Mouse (Mus musculus) lung, embryonic 15.5 days (tissue): ENCODE measurements around the gene Gng3. TPM values are rescaled to one million over a fixed set of nuclear protein-coding genes. Genes with fewer than 3 reads are reported as not detected.
"Not testable (repeated sequence)": the region's sequence is repeated elsewhere in the genome, so short reads cannot be mapped to it uniquely, and the experiment has no call there.

Source experiments
- ATAC-seq: fragments of 200-750 bp; cut with Nextera tagmentation; 2 replicates; pipeline ENCODE4 v1.8.0; 2017; ENCODE audit warnings: moderate number of reproducible peaks, borderline replicate concordance; ENCODE audit not compliant: low FRiP score, low TSS enrichment; ENCODE audit errors: extremely low read depth
- H3K27ac ChIP-seq: fragments of 300-500 bp; sonication (generic); 2 replicates; pipeline ENCODE4 v1.5.1; 2015; ENCODE audit warnings: moderate library complexity, mild to moderate bottlenecking, inconsistent platforms
- H3K27me3 ChIP-seq: fragments of 300-500 bp; sonication (generic); 2 replicates; pipeline ENCODE4 v1.6.1; 2015; ENCODE audit warnings: inconsistent platforms
- H3K36me3 ChIP-seq: fragments of 300-500 bp; sonication (generic); 2 replicates; pipeline ENCODE4 v1.6.1; 2015; ENCODE audit warnings: inconsistent platforms
- H3K4me1 ChIP-seq: fragments of 300-500 bp; sonication (generic); 2 replicates; pipeline ENCODE4 v1.6.1; 2015; ENCODE audit warnings: inconsistent platforms
- H3K4me2 ChIP-seq: fragments of 300-500 bp; sonication (generic); 2 replicates; pipeline ENCODE4 v1.6.1; 2015; ENCODE audit warnings: inconsistent platforms, mild to moderate bottlenecking, moderate library complexity
- H3K4me3 ChIP-seq: fragments of 300-500 bp; sonication (generic); 2 replicates; pipeline ENCODE4 v1.5.1; 2015; ENCODE audit warnings: mild to moderate bottlenecking, inconsistent platforms
- H3K9ac ChIP-seq: fragments of 300-500 bp; sonication (generic); 2 replicates; pipeline ENCODE4 v1.6.1; 2015; ENCODE audit warnings: inconsistent platforms
- H3K9me3 ChIP-seq: fragments of 300-500 bp; sonication (generic); 2 replicates; pipeline ENCODE4 v1.6.1; 2016; ENCODE audit warnings: inconsistent platforms
- WGBS: fragments of 180-500 bp; shearing (Covaris S2); methylation state at CpG from one replicate; pipeline ENCODE4 v1.1.7; 2015; 5-methylcytosine and 5-hydroxymethylcytosine counted together
- polyA plus RNA-seq: library from polyadenylated mRNA; unstranded; fragments of >200 nt; fragmentation: Nextera tagmentation; extraction: Ambion mirVana; gene quantifications from 2 replicates; pipeline ENCODE4 v1.2.1, GENCODE M21; 2015

Gene Gng3
- polyA plus RNA-seq, 1 experiment from 2014 or later = 2.5 TPM

- ATAC-seq, H3K9ac ChIP-seq, H3K9me3 ChIP-seq, H3K27me3 ChIP-seq: not testable (repeated sequence)
- H3K4me1 ChIP-seq = peaks cover 13% of the 10 kb centered on the region
- H3K4me2 ChIP-seq = peak overlapping the region; percentile 71
- peak overlapping the region; percentile 67; the same call in 1 of the 2 replicates for H3K4me3 ChIP-seq
- WGBS = 72% methylated on average over 3 of the region's 3 CpGs
- H3K27ac ChIP-seq = 0 out of 2 replicates have a peak overlapping the region, but pooled peaks have one; percentile 59
- H3K36me3 ChIP-seq = peaks cover 23% of the 10 kb centered on the region
Measured at GRCm38 (mm10) chr19:8870381-8870780, 31.4 kb upstream of the Gng3 start.

- H3K4me3 ChIP-seq = no peak overlapping the region
- H3K4me2 ChIP-seq = no peak overlapping the region
- H3K9me3 ChIP-seq = no peaks in the 10 kb centered on the region
- WGBS = 79% methylated on average over 6 of the region's 6 CpGs
- H3K9ac ChIP-seq = no peak overlapping the region
- ATAC-seq = no peak
- H3K27ac ChIP-seq = no peak overlapping the region
- H3K4me1 ChIP-seq = no peaks in the 10 kb centered on the region
- H3K27me3 ChIP-seq = no peaks in the 10 kb centered on the region
- H3K36me3 ChIP-seq = no peaks in the 10 kb centered on the region
Measured at GRCm38 (mm10) chr19:8864265-8864664, 25.3 kb upstream of the Gng3 start.

DNA sequence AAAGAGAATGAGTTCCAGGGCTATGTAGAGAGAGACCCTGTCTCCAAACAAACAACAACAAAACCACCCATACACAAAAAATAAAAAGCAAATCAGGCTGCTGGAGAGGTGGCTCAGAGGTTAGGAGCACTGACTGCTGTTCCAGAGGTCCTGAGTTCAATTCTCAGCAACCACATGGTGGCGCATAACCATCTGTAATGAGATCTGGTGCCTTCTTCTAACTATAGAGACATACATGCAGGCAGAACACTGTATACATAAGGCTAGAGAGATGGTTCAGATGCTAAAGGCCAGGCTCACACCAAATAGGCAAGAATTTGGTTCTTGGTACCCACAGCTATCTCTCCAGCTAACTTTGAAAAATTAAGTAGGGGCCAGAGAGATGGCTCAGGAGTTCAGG is 20.0 kb upstream of the Gng3 start:
- H3K4me3 ChIP-seq = no peak overlapping the region
- H3K9ac ChIP-seq = no peak overlapping the region
- H3K27ac ChIP-seq = no peak overlapping the region
- no peak overlapping the region for H3K4me2 ChIP-seq
- H3K4me1 ChIP-seq = no peaks in the 10 kb centered on the region
- no peak for ATAC-seq
- 13% methylated on average over 1 of the region's 1 CpGs for WGBS
- H3K27me3 ChIP-seq = no peaks in the 10 kb centered on the region
- no peaks in the 10 kb centered on the region for H3K9me3 ChIP-seq
- no peaks in the 10 kb centered on the region for H3K36me3 ChIP-seq

GRCm38 (mm10) chr19:8857689-8858088 is 18.7 kb upstream of the Gng3 start:
- no peak for ATAC-seq
- 34% methylated on average over 4 of the region's 4 CpGs for WGBS
- H3K27me3 ChIP-seq = no peaks in the 10 kb centered on the region
- H3K36me3 ChIP-seq = no peaks in the 10 kb centered on the region
- H3K27ac ChIP-seq = no peak overlapping the region
- H3K9me3 ChIP-seq = no peaks in the 10 kb centered on the region
- H3K4me1 ChIP-seq = no peaks in the 10 kb centered on the region
- no peak overlapping the region for H3K9ac ChIP-seq
- H3K4me3 ChIP-seq = no peak overlapping the region
- H3K4me2 ChIP-seq = no peak overlapping the region

- H3K9ac ChIP-seq = no peak overlapping the region
- no peak for ATAC-seq
- H3K27ac ChIP-seq = no peak overlapping the region
- H3K9me3 ChIP-seq = no peaks in the 10 kb centered on the region
- no peaks in the 10 kb centered on the region for H3K27me3 ChIP-seq
- 0 out of 2 replicates have a peak, but pooled peaks cover 4% of the 10 kb centered on the region for H3K36me3 ChIP-seq
- 83% methylated on average over 3 of the region's 3 CpGs for WGBS
- no peak overlapping the region for H3K4me2 ChIP-seq
- no peak overlapping the region for H3K4me3 ChIP-seq
- peaks cover 12% of the 10 kb centered on the region for H3K4me1 ChIP-seq
Measured at GRCm38 (mm10) chr19:8853117-8853516, 14.1 kb upstream of the Gng3 start.

DNA sequence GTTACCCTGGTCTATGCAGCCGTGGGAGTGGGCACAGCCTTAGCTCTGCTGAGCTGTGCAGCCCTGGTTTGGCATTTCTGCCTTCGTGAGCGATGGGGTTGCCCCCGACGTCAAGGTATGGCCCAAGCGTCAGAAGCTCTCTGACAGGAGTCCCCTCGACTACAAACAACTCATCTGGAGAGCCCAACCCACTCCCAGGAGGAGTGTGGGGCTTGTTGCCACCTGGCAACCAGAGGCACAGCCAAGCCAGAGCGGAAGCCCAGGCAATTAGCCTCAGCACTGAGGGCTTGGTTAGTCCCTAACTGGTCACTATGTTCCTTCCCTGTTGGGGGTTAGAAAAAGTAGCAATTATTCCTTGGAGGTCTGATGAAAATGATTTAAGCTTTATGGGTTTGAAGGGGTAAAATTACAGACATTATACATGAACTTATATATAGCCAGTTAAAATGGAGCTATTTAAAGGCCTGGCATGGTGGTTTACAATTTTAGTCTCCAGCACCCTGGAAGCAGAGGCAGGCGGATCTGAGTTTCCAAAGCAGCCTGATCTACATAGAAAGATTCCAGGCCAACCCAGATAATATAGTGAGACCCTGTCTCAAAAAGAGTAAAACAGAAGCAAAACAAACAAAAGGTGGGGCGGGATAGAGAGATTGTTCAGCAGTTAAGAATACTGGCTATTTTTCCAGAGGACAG is 13.4 kb upstream of the Gng3 start:
- H3K9ac ChIP-seq = no peak overlapping the region
- 42% methylated on average over 10 of the region's 10 CpGs for WGBS
- ATAC-seq = no peak

DNA sequence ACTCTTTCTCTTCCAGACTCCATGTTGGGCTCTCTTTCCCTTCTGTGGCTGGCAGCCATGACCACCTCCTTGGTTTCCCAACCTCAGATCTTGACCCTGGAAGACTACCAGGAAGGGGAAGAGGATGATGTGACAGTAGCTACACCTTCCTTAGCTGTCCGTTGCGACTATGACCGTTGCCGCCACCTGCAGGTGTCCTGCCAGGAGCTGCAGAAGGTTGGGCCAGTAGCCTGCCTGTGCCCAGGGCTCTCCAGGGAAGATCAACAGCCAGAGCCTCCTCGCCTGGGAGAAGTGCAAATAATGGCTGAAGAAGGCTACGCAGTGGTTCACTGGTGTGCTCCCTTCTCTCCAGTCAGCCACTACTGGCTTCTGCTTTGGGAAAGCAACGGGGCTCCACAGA is 12.6 kb upstream of the Gng3 start:
- no peak overlapping the region for H3K9ac ChIP-seq

More for the DNA sequence above, 13.4 kb upstream of the Gng3 start:
- no peaks in the 10 kb centered on the region for H3K27me3 ChIP-seq
- no peak overlapping the region for H3K4me3 ChIP-seq
- no peaks in the 10 kb centered on the region for H3K9me3 ChIP-seq
- peaks cover 5% of the 10 kb centered on the region for H3K36me3 ChIP-seq
- H3K4me1 ChIP-seq = peaks cover 12% of the 10 kb centered on the region
- no peak overlapping the region for H3K27ac ChIP-seq
- no peak overlapping the region for H3K4me2 ChIP-seq

GRCm38 (mm10) chr19:8850402-8850901 is 11.5 kb upstream of the Gng3 start, which contains the start of gene Lrrn4cl:
Gene Lrrn4cl (plus strand): TSS chr19:8850768.
- Histone ChIP-seq H3K9ac (no peak within 1 kb of the TSS), H3K27me3 (no peaks in the 10 kb centered on the region), H3K4me1 (peaks cover 12% of the 10 kb centered on the region), H3K9me3 (no peaks in the 10 kb centered on the region), H3K4me2 (peak within 1 kb of the TSS; percentile 28), H3K36me3 (peaks cover 22% of the 10 kb centered on the region), H3K4me3 (no peak within 1 kb of the TSS), H3K27ac (no peak within 1 kb of the TSS; the same call in 1 of the 2 replicates)
- 25% methylated on average over 7 of the region's 7 CpGs for WGBS
- peak; percentile 81 for ATAC-seq

More for the DNA sequence above, 12.6 kb upstream of the Gng3 start:
- Histone ChIP-seq H3K4me1 (peaks cover 12% of the 10 kb centered on the region), H3K4me3 (no peak overlapping the region), H3K27ac (no peak overlapping the region), H3K27me3 (no peaks in the 10 kb centered on the region), H3K36me3 (peaks cover 12% of the 10 kb centered on the region), H3K9me3 (no peaks in the 10 kb centered on the region), H3K4me2 (no peak overlapping the region)
- 30% methylated on average over 7 of the region's 7 CpGs for WGBS
- no peak for ATAC-seq

- Histone ChIP-seq H3K4me3 (no peak overlapping the region), H3K4me2 (no peak overlapping the region), H3K9me3 (no peaks in the 10 kb centered on the region), H3K9ac (no peak overlapping the region), H3K27ac (no peak overlapping the region), H3K36me3 (peaks cover 22% of the 10 kb centered on the region), H3K4me1 (peaks cover 12% of the 10 kb centered on the region), H3K27me3 (no peaks in the 10 kb centered on the region)
- no peak for ATAC-seq
- WGBS = 68% methylated on average over 5 of the region's 5 CpGs
Measured at GRCm38 (mm10) chr19:8848356-8848755, 9.4 kb upstream of the Gng3 start.

DNA sequence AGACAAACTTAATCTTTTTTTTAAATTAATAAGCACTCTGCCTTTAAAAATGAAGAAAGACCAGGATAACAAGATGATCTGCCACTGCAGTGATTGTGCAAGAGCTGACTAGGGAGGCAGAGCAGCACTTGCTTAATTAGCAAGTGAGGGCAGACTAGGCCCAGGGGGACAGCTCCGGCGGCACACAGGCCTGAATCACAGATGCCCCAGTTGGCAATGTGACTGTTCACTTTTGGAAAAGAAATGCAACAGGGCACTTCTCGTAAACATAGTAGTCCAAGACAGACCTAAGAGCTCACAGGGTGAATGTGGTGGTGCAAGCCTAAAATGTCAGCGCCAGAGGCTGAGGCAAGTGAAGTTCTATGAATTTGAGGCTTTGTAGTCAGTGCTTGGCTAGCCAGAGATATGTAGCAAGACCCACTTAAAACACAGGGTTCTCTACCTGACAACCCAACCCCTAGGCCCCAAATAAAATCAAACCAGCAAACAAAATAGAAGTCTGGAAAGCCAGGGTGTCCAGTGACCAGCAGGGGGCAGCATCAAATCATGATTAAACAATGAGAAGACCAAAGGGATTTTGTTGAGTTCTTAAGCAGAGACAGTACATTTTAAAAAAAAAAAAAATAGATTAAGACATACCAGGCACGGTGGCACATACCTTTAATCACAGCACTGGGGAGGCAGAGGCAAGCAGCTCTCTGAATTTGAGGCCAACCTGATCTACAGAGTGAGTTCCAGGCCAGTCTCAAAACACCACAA is 5.6 kb upstream of the Gng3 start:
- Histone ChIP-seq H3K27ac (no peak overlapping the region), H3K4me2 (no peak overlapping the region), H3K9ac (no peak overlapping the region), H3K36me3 (peaks cover 28% of the 10 kb centered on the region), H3K27me3 (no peaks in the 10 kb centered on the region), H3K4me3 (no peak overlapping the region), H3K9me3 (no peaks in the 10 kb centered on the region), H3K4me1 (peaks cover 10% of the 10 kb centered on the region)
- 60% methylated on average over 5 of the region's 5 CpGs for WGBS
- no peak for ATAC-seq

GRCm38 (mm10) chr19:8842961-8843360 is 4.0 kb upstream of the Gng3 start:
- Histone ChIP-seq H3K27ac (no peak overlapping the region), H3K4me3 (no peak overlapping the region), H3K9me3 (no peaks in the 10 kb centered on the region), H3K4me1 (peaks cover 23% of the 10 kb centered on the region), H3K9ac (no peak overlapping the region), H3K4me2 (no peak overlapping the region), H3K27me3 (no peaks in the 10 kb centered on the region), H3K36me3 (peaks cover 24% of the 10 kb centered on the region)
- WGBS = 83% methylated on average over 6 of the region's 6 CpGs
- no peak for ATAC-seq

GRCm38 (mm10) chr19:8841012-8841411 is 2.0 kb upstream of the Gng3 start:
- H3K27ac ChIP-seq = no peak overlapping the region
- H3K27me3 ChIP-seq = no peaks in the 10 kb centered on the region
- peak overlapping the region; percentile 81 for H3K4me2 ChIP-seq
- peaks cover 23% of the 10 kb centered on the region for H3K4me1 ChIP-seq
- WGBS = 89% methylated on average over 7 of the region's 7 CpGs
- no peaks in the 10 kb centered on the region for H3K9me3 ChIP-seq
- H3K36me3 ChIP-seq = peaks cover 9% of the 10 kb centered on the region
- ATAC-seq = no peak
- H3K4me3 ChIP-seq = peak overlapping the region; percentile 53
- H3K9ac ChIP-seq = peak overlapping the region; percentile 48
